9 mouse cellular contexts compared by ENCODE assay signal in genomic region chr3:153831014-153831872, GRCm38 (mm10). TPM values are rescaled to one million over a fixed set of nuclear protein-coding genes. Genes with fewer than 3 reads are reported as not detected.
DNase-seq lines count a peak whose midpoint lies in the region; ATAC-seq lines count a peak whose summit lies in the region.
"Had no signal": no experiment of that assay in that cellular context is flagged by ENCODE, and none has a peak within 500 bp of the region (broad histone marks: within the 10 kb centered on the region; RNA-seq: fewer than 3 reads in every experiment).

No protein-coding gene starts in this region.

- peak; percentile 44 for DNase-seq in adrenal gland, postnatal 14 days
- no peak for DNase-seq in adrenal gland, adult 8-10 months
- DNase-seq in spleen, adult 12 weeks (ENCODE audit: low spot score), result peak; percentile 14
- no peak for DNase-seq in spleen, adult 18-20 months
- no peak for DNase-seq in right cerebral cortex, postnatal 25 days
- no peak for DNase-seq in frontal cortex, postnatal 36 days (ENCODE audit: low spot score in 2 of 2)

- peak; percentile 88 to 92 for ATAC-seq in hematopoietic stem cell, adult 5-6 weeks (replicated peaks in 1 of 2; ENCODE audit: insufficient read depth in 1 of 2, low FRiP score in 2 of 2, low TSS enrichment in 1 of 2, low read depth in 1 of 2, poor library complexity in 2 of 2, severe bottlenecking in 2 of 2)
- peak; percentile 80 for ATAC-seq in megakaryocyte-erythroid progenitor cell, adult 5-6 weeks (replicated peaks; ENCODE audit: low FRiP score, low TSS enrichment, poor library complexity, severe bottlenecking)

RNA-seq across cellular contexts. Expression of gene Asb17, which starts 12.8 kb away (rescaled TPM):
- total RNA-seq in adrenal gland, postnatal 14 days (2021), result not detected in 2 replicates
- total RNA-seq in adrenal gland, adult 8-10 months (2022), result not detected
- total RNA-seq in hematopoietic stem cell, adult 5-6 weeks (2017), result not detected in 2 replicates
- 11.2 and 12.2 TPM in 2 replicates for total RNA-seq in megakaryocyte-erythroid progenitor cell, adult 5-6 weeks (2014; fragmentation: Nextera tagmentation)
- total RNA-seq in megakaryocyte-erythroid progenitor cell, adult 5-6 weeks (2017), result 3.7 and 4.2 TPM in 2 replicates
- total RNA-seq: heart, postnatal 10 days had no signal

Comparison
In these comparisons a context has a peak if more than half of its experiments do, and no peak if none do; other contexts are left out.
1. DNase-seq: peak in adrenal gland, postnatal 14 days (single experiment) and spleen, adult 12 weeks (single experiment); none in adrenal gland, adult 8-10 months (single experiment), spleen, adult 18-20 months (0 of 2), right cerebral cortex, postnatal 25 days (single experiment) and frontal cortex, postnatal 36 days (0 of 2).